Mouse (Mus musculus) brain, embryonic 14.5 days (tissue): Measurements from ENCODE around the gene Ubr7. TPM values are rescaled to one million over a fixed set of nuclear protein-coding genes. Genes with fewer than 3 reads are reported as not detected.

ENCODE experiments used
- DNase-seq: peaks from one replicate; pipeline ENCODE4 v3.0.0-alpha.2; 2011; ENCODE audit warnings: low read depth
- CTCF ChIP-seq: fragments of 200-500 bp; IDR thresholded peaks from 2 replicates; pipeline ENCODE4 v1.5.1; 2012; ENCODE audit warnings: inconsistent platforms, mild to moderate bottlenecking, moderate library complexity, borderline replicate concordance; ENCODE audit not compliant: insufficient read depth, insufficient read length; ENCODE audit errors: extremely low read depth
- POLR2A ChIP-seq: fragments of 200-500 bp; IDR thresholded peaks from 2 replicates; pipeline ENCODE4 v1.6.1; 2012; ENCODE audit warnings: mild to moderate bottlenecking, inconsistent platforms, borderline replicate concordance; ENCODE audit not compliant: poor library complexity, insufficient read depth, insufficient read length, severe bottlenecking; ENCODE audit errors: extremely low read depth
- polyA plus RNA-seq: library from polyadenylated mRNA; depleted of rRNA; stranded (reverse); fragments of >200 nt; gene quantifications from 2 replicates; pipeline ENCODE4 v1.2.3, GENCODE M21; 2012; rRNA removed

Ubr7 gene
- 40.7 and 40.8 TPM in 2 replicates for polyA plus RNA-seq

DNA sequence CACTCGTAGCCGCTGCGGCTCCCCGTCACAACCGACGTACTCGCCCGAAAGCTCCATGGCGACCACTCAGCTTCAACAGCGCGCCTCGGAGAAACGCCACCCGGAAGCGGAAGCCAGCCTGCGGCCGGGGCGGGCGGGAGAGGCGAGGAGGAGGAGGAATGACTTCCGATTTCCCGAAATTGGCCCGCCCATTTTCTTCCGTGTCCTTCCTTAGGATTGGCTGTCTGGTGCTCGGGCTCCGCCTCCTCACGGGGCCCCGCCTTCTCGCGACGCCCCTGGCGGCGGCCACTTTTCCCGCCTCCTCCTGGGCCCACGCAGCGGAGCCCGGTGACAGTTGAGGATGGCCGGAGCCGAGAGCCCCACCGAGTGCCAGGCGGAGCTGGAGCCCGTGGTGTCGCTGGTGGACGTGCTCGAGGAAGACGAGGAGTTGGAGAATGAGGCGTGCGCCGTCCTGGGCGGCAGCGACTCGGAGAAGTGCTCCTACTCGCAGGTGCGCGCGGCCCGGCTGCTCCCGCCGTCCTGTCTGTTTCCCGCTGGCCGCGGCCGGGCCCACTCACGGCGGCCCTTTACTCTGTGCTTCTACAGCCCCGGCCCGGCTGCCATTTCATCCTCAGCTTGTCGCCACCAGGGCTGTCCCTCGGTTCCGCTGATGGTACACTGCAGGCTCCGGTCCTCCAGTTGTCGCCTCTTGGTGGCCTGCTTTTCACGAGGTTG is at the start of gene Ubr7, which contains the start of the genes Gm28051 and Gon7:
Ubr7 (plus strand) TSS at position 279 of the 714 bp plus-strand sequence.
Gm28051 (minus strand) TSS at position 77 of the 714 bp plus-strand sequence.
Gon7 (minus strand) TSS at position 115 of the 714 bp plus-strand sequence.
- TF ChIP-seq POLR2A (peak; percentile 26; the same call in 1 of the 2 replicates), CTCF (peak; percentile 45; the same call in 1 of the 2 replicates)
- DNase-seq: peak; percentile 99

DNA sequence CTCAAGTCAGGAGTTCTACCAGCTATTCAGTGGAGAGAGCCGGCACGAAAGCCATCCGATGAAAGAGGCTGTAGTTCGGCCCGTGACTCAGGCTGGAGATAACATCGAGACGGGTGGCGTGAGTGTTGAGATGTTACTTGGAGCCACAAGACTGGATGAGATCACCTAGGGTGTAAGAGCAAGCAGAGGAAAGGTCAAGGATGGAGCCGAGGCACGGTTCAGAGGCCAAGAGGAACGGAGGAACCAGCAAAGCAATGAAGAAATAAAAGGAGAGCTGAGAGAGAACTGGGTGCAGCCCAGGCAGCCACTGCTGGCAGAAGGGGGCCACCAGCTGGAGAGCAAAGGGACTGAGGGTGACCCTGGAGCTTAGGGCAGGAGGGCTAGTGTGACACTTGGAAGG is 49.5 kb upstream of the Ubr7 start:
- no peak for DNase-seq
- TF ChIP-seq POLR2A: no peak
- peak; percentile 27; the same call in 1 of the 2 replicates for TF ChIP-seq CTCF

DNA sequence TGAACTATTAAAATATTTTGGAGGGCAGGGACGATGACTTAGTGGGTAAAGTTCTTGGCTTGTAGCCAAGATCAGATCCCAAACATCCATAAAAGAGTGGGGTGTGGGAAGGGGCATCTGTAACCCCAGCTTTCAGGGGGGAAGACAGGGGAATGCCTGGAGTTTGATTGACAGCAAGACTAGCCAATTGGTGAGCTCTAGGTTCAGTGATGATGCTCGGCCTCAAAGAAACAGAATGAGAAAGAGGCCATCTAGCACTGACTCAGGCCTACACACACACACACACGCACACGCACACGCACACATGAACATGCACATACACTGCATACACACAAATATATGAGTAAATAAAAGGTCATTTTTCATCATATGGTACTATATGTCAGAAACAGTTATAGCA is 47.9 kb upstream of the Ubr7 start:
- no peak for DNase-seq
- TF ChIP-seq CTCF (no peak), POLR2A (no peak)

DNA sequence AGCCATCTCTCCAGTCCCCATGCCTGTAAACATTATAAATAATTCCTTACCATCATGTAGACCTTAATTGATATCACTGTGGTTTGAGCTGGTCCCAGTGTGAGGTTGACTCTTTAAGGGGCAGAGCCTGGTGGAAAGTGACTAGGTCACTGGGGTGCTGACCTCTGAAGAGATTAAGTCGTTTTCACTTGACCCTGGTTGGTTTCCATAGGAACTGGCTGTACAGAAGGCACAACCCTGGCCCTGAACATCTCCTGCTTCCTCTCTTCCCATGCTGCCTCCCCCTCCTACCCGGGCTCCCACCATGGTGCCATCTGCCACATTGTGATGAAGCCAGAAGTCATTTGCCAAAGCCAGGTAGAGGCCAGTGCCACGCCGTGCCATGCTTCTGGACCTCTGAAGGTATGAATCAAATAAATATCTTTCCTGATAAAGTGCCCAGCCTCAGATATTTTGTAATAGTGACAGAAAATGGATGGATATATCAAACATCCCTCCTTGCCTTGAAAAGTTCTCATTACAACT is 46.9 kb upstream of the Ubr7 start:
- no peak for DNase-seq
- TF ChIP-seq POLR2A: no peak
- TF ChIP-seq CTCF: no peak

GRCm38 (mm10) chr12:102713153-102713865 is 44.5 kb upstream of the Ubr7 start:
- no peak for DNase-seq
- no peak for TF ChIP-seq POLR2A
- TF ChIP-seq CTCF: no peak

- TF ChIP-seq POLR2A (no peak), CTCF (no peak)
- no peak for DNase-seq
Measured at GRCm38 (mm10) chr12:102714116-102714515, 43.7 kb upstream of the Ubr7 start.

DNA sequence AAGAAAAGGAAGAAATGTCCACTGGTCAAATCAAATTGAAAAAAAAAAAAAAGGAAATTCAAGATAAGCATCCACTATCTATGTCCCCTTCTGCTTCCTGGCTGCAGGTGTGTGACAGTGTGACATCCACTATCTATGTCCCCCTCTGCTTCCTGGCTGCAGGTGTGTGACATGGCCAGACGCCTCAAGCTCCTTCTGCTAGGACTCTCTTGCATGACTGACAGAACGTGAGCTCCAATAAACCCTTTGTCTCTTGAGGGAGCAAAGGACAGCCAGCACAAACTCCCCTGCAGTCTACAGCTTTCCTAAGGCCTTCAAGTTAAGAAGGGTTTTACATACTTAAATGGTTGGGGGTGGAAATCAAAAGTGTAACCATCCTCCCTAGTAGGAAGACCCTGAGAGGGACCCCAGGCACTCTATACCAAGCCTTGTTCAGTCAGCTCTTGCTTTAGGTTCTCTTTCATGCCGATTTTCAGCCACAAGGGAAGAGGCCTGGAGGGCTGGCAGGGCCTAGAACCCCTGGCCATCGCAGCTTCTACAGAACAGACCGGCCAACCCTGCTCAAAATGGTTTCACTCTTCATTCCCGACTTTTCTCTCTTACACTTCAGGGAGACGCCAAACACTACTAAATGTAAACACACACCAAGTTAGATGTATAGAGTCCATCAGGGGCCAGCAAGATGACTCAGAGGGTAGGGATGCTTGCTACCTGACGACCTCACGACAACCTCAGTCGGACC is 42.9 kb upstream of the Ubr7 start:
- no peak for DNase-seq
- TF ChIP-seq POLR2A: no peak
- no peak for TF ChIP-seq CTCF

DNA sequence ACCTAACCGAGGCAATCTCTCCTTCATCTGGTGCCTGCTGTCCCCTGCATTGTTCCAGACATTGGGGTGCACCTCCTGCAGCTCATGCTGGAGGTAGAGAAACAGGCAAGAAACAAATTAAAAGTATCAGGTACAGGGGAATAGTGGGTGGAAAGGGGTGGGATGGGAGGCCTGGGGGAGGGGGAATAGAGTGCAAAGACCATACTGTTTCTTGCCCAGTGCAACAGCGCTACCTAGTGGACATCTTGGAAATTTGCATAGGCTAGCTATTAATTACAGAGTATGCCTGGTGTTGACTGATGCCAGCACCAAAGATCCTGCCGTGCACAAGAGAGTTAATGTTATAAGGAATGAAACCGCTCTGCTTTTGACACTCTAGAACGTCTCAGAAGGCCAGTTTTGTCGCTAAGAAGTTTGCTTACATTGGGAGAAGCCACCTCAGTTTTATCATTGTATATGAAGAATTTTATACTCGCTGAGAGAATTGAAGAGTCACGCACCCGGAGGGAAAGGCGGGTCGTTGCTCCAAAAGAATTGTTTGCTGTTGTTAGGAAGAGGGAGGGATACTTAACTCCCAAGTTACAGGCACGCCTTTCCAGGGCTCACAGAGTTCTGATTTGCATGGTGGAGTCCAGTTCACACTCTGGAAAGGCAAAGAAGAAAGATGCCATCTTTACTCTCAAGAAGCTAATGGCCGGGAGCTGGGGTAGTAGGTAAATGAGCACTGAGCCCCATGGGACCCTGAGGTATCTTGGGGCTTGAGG is 38.0 kb upstream of the Ubr7 start:
- TF ChIP-seq POLR2A: no peak
- peak; percentile 79 for TF ChIP-seq CTCF

GRCm38 (mm10) chr12:102722451-102722850 is 35.3 kb upstream of the Ubr7 start:
- no peak for DNase-seq
- TF ChIP-seq CTCF (no peak), POLR2A (no peak)

More for the DNA sequence above, 38.0 kb upstream of the Ubr7 start:
- peak; percentile 85 for DNase-seq

- TF ChIP-seq CTCF: no peak
- TF ChIP-seq POLR2A: no peak
- no peak for DNase-seq
Measured at GRCm38 (mm10) chr12:102722966-102723365, 34.8 kb upstream of the Ubr7 start.
